Mouse (Mus musculus) heart, adult 2 months (tissue): ENCODE measurements around the gene Cmbl. TPM values are rescaled to one million over a fixed set of nuclear protein-coding genes. Genes with fewer than 3 reads are reported as not detected.
A peak's percentile ranks its signal among the peaks of the same experiment; 100 is the strongest.
"Not testable (repeated sequence)": the region's sequence is repeated elsewhere in the genome, so short reads cannot be mapped to it uniquely, and the experiment has no call there.

ENCODE experiments used
- DNase-seq, 2 experiments: peaks; one replicate each; pipeline ENCODE4 v3.0.0; 2021
- H3K27ac ChIP-seq: fragments of 200-600 bp; 2 replicates; pipeline ENCODE4 v1.8.1; 2022
- H3K27me3 ChIP-seq: fragments of 200-500 bp; 2 replicates; pipeline ENCODE4 v1.6.1; 2012; ENCODE audit warnings: mild to moderate bottlenecking, low read length, inconsistent platforms, mixed read lengths; ENCODE audit not compliant: control insufficient read depth, insufficient read depth
- H3K36me3 ChIP-seq: fragments of 200-500 bp; 2 replicates; pipeline ENCODE4 v1.6.1; 2012; ENCODE audit warnings: low read length, inconsistent platforms; ENCODE audit not compliant: control insufficient read depth, insufficient read depth
- H3K4me1 ChIP-seq: fragments of 200-500 bp; 2 replicates; pipeline ENCODE4 v1.6.1; 2011; ENCODE audit warnings: low read length; ENCODE audit not compliant: control insufficient read depth, insufficient read depth
- H3K4me3 ChIP-seq: fragments of 200-600 bp; 2 replicates; pipeline ENCODE4 v1.8.1; 2022
- H3K79me2 ChIP-seq: fragments of 200-500 bp; replicated peaks from 2 replicates; pipeline ENCODE4 v1.6.1; 2012; ENCODE audit warnings: mild to moderate bottlenecking, inconsistent platforms, low read length, moderate library complexity, mixed read lengths; ENCODE audit not compliant: control insufficient read depth, insufficient read depth
- H3K9ac ChIP-seq: fragments of 200-500 bp; 2 replicates; pipeline ENCODE4 v1.6.1; 2012; ENCODE audit warnings: low read depth, mild to moderate bottlenecking, control low read depth, inconsistent platforms, low read length, mixed read lengths
- CTCF ChIP-seq: fragments of 200-600 bp; IDR thresholded peaks from 2 replicates; pipeline ENCODE4 v1.8.1; 2022; ENCODE audit warnings: antibody characterized with exemption, mild to moderate bottlenecking, moderate library complexity
- EP300 ChIP-seq: fragments of 200-500 bp; IDR thresholded peaks from 2 replicates; pipeline ENCODE4 v1.6.1; 2011; ENCODE audit warnings: low read depth, low read length, control low read depth; ENCODE audit not compliant: insufficient read depth
- POLR2A ChIP-seq: fragments of 200-500 bp; IDR thresholded peaks from 2 replicates; pipeline ENCODE4 v1.6.1; 2011; ENCODE audit warnings: mild to moderate bottlenecking, low read depth, low read length, control low read depth; ENCODE audit not compliant: insufficient read depth
- WGBS: fragments of 180-500 bp; shearing (Covaris S2); methylation state at CpG from one replicate; pipeline ENCODE4 v1.1.7; 2018; 5-methylcytosine and 5-hydroxymethylcytosine counted together
- intact Hi-C: fragments of 180-260 bp; cut with DNase I; formaldehyde crosslinking; loops from one replicate; pipeline ENCODE4 v1.15.1; 2025
- polyA plus RNA-seq: library from polyadenylated mRNA; depleted of rRNA; stranded (reverse); fragments of >200 nt; gene quantifications from 2 replicates; pipeline ENCODE4 v1.2.3, GENCODE M21; 2012
- total RNA-seq, 2 experiments: library from RNA; stranded (reverse); gene quantifications; 2 replicates each; pipeline ENCODE4 v1.2.3; 2021

Gene Cmbl
- total and polyA plus RNA-seq, 3 experiments, result 27.1 to 49.6 (median 30.7) TPM

DNA sequence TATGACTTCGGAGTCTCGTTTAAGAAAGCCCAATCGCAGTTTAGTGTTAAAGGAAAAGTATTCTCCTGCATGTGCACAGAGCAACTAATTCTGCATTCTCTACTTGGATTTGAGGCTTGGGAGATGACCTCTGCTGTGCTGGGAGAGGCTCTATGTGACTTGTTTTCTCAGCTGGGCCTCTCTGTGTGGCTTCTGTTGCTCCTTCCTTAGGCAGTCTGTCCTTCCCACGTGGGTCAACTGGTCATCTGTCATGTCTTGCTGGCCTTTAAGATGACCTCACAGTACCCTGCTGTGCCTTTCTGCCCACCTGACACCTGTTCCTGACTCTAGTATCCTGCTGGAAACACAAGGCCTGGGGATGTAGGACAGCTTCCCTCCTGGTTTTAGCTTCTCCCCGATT lies 10.9 kb downstream of the Cmbl start:
- DNase-seq, result no peak
- Histone ChIP-seq H3K4me1 (peaks cover 5% of the 10 kb centered on the region), H3K27ac (no peak overlapping the region), H3K36me3 (no peaks in the 10 kb centered on the region), H3K4me3 (no peak overlapping the region), H3K9ac (no peak overlapping the region), H3K27me3 (no peaks in the 10 kb centered on the region), H3K79me2 (no peaks in the 10 kb centered on the region; the same call in 1 of the 2 replicates)
- 74% methylated on average over 5 of the region's 5 CpGs for WGBS
- TF ChIP-seq CTCF (no peak), EP300 (no peak), POLR2A (no peak)
- intact Hi-C loops, result no loop called here

DNA sequence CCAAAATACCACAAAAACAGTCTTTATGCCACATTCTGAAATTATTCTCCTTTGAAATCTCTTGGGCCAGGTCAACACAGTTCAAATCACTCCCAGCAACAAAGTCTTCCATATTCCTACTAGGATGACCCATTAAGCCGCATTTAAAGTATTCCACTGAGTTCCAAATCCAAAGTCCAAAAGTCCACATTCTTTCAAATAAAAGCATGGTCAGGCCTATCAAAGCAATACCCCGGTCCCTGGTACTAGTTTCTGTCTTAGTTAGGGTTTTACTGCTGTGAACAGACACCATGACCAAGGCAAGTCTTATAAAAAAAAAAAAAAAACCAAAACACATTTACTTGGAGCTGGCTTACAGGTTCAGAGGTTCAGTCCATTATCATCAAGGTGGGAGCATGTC lies 15.9 kb downstream of the Cmbl start:
- H3K4me3 ChIP-seq, H3K9ac ChIP-seq, intact Hi-C loops, H3K27me3 ChIP-seq, H3K79me2 ChIP-seq, H3K4me1 ChIP-seq, H3K27ac ChIP-seq, DNase-seq, H3K36me3 ChIP-seq: not testable (repeated sequence)
- 95% methylated on average over 2 of the region's 2 CpGs for WGBS

DNA sequence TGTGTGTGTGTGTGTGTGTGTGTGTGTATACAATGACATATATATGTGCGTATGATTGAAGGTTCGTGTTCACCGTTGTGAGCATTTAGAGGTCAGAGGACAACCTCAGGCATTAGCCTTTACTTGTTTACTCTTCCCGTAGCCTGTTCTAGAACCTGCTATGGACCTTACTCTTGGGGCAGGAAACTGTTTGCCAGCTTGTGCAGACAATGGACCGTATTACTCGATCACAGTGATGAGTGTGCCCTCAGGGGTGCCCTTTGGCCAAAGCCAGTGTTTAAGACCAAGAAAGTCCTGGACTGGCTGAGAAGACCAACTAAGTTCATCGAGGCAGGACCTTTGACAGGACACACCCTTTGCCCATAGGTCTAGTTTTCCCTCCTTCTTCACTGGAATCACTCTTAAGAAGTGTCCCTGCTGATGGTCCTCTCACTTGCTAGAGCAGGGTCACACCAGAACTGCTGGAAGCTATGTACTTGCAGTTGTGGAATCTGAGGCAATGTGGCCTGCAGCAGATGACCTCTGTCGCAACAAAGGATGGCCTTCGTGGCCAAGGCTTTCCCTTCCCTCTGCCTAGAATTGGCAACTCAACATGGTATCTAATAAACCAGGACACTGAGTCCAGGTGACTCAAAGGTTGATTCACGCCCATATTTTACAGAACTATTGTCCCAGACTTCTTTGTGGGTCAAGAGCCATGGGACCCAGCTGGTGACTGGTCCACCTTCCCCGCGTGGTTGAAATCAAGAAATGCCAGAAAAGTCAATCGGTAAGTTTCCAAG lies 18.3 kb downstream of the Cmbl start:
- H3K27ac ChIP-seq, result no peak overlapping the region
- H3K79me2 ChIP-seq, result no peaks in the 10 kb centered on the region
- no peaks in the 10 kb centered on the region for H3K36me3 ChIP-seq
- H3K4me3 ChIP-seq, result no peak overlapping the region
- intact Hi-C loops, result no loop called here
- no peaks in the 10 kb centered on the region for H3K27me3 ChIP-seq
- TF ChIP-seq EP300 (no peak), POLR2A (no peak), CTCF (no peak)
- no peaks in the 10 kb centered on the region for H3K4me1 ChIP-seq
- no peak overlapping the region for H3K9ac ChIP-seq
- no peak for DNase-seq
- WGBS, result 89% methylated on average over 13 of the region's 13 CpGs

DNA sequence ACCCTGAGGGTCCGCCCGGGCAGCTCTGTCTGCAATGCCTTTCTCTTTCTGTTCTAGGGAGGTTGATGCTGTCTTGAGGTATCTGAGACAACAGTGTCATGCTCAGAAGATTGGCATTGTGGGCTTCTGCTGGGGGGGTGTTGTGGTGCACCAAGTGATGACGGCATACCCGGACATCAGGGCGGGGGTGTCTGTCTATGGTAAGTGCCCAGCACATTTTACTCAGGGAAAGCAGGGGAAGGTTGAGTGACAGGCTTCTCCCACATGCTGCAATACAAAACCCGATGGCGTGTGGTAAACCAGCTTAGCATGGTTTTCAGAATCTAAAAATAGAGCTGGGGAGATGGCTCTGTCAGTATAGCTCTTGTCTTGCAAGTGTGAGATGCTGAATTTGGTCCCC lies 20.0 kb downstream of the Cmbl start:
- Histone ChIP-seq H3K27me3 (no peaks in the 10 kb centered on the region), H3K4me1 (no peaks in the 10 kb centered on the region), H3K4me3 (no peak overlapping the region), H3K79me2 (no peaks in the 10 kb centered on the region), H3K27ac (no peak overlapping the region), H3K9ac (no peak overlapping the region), H3K36me3 (no peaks in the 10 kb centered on the region)
- no peak for TF ChIP-seq EP300
- TF ChIP-seq POLR2A, result no peak
- TF ChIP-seq CTCF, result no peak
- intact Hi-C loops, result loop anchor here (5.0 kb wide), 1 partner anchor 133 kb away; the partner anchor contains the start of gene Ropn1l
- no peak for DNase-seq
- WGBS, result 66% methylated on average over 7 of the region's 7 CpGs

DNA sequence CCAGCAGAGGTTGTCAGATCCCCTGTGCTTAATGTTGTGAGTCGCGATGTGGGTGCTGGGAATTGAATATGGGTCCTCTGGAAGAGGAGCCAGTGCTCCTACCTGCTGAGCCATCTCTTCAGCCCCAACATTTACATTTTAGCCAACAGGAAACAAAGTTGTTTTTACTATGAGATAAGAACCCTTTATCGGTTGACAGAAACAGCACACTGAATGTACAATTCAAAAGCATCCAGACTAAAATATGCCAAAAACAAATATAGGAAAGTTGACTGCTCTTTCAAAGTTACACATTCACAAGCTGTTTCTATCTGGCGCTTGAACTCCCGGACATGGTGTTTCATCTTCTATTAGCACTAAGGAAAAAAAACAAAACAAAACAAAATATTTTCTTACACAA lies 20.9 kb downstream of the Cmbl start:
- WGBS, result 65% methylated on average over 5 of the region's 5 CpGs
- no peak for DNase-seq
- Histone ChIP-seq H3K79me2 (no peaks in the 10 kb centered on the region), H3K9ac (no peak overlapping the region), H3K36me3 (no peaks in the 10 kb centered on the region), H3K27me3 (no peaks in the 10 kb centered on the region), H3K27ac (no peak overlapping the region), H3K4me3 (no peak overlapping the region), H3K4me1 (no peaks in the 10 kb centered on the region)
- TF ChIP-seq POLR2A (no peak), EP300 (no peak), CTCF (no peak)
- intact Hi-C loops, result loop anchor here (1.0 to 5.0 kb wide), 4 partner anchors 55 to 271 kb away; partner anchors contain the start of genes March6 and Ropn1l

DNA sequence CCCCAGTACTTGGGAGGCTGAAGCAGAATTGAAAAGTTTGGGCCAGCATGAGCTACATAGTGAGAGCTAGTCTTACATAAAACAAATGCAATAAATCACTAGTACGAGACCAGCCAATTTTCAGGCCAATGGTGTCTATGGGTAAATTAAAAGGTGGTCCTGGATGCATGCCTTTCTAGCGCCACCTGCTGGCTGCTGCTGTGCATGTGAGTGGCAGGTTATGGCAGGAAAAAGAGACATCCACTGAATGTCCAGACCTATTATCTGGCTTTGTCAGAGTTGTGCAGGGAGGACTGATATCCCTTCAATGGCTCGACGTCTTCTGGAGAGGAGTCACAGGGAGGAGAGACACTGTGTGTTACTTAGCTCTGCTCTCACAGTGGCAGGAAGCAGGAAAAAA lies 21.3 kb downstream of the Cmbl start:
- DNase-seq, result peak; percentile 83 to 87
- Histone ChIP-seq H3K4me1 (no peaks in the 10 kb centered on the region), H3K9ac (no peak overlapping the region), H3K4me3 (no peak overlapping the region), H3K27ac (no peak overlapping the region), H3K36me3 (no peaks in the 10 kb centered on the region), H3K27me3 (no peaks in the 10 kb centered on the region), H3K79me2 (no peaks in the 10 kb centered on the region)
- intact Hi-C loops, result loop anchor here (1.0 to 5.0 kb wide), 4 partner anchors 56 to 271 kb away; partner anchors contain the start of genes March6 and Ropn1l
- TF ChIP-seq CTCF (no peak; the same call in 1 of the 2 replicates), EP300 (peak; percentile 92)
- under 1% methylated on average over 4 of the region's 4 CpGs for WGBS
